Mouse (Mus musculus): ENCODE results near the gene Iqgap1. TPM values are rescaled to one million over a fixed set of nuclear protein-coding genes. Genes with fewer than 3 reads are reported as not detected.
A peak's percentile ranks its signal among the peaks of the same experiment; 100 is the strongest.

The Iqgap1 gene
- polyA plus RNA-seq, 1 experiment, result 2.2 TPM

DNA sequence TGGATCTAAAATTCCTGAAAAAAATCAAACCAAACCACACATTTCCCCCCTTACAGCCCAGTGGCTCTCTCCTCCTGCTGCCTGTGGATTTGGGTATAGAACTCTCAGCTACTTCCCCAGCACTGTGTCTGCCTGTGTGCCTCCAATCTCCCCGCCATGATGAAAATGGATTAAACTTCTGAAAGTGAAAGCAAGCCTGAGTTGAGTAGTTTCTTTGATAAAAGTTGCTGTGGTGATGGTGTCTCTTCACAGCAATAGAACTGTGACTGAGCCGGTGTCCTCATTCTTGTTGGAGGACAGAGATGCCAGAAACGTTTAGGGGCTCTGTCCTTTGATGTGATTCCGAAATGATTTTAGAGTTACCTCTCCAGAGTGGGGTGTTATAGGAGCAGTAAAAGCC lies 4.9 kb downstream of the Iqgap1 start:
- TF ChIP-seq GATA1 (IDR thresholded peaks at IDR 0.05; ENCODE audit: borderline replicate concordance, low read length), result no peak
- no peak for TF ChIP-seq FLI1 (IDR thresholded peaks at IDR 0.05; ENCODE audit: low read length)
- Histone ChIP-seq H3K36me3 (replicated peaks; ENCODE audit: low read length) (no peaks in the 10 kb centered on the region), H3K4me3 (replicated peaks) (no peak overlapping the region), H3K4me1 (peaks cover 17% of the 10 kb centered on the region), H3K9me3 (no peaks in the 10 kb centered on the region), H3K27me3 (replicated peaks) (peaks cover 29% of the 10 kb centered on the region)

DNA sequence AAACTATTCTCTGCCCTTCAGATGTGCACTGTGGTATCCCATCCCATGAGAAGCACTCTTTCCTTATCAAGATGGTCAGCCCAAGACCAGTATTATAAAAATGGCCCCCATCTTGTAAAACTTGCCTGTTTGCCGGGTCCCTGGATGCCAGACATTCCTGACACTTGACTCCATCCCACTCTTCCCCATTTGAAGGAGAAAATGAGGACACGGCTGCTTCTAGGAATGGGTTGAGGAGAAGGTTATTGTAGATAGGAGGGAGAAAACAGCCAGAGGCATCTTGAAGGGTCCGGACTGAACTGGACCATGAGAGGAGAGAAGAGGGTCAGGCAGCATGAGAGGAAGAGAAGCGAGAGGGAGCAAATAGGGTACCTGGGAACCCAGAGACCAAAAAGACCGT lies 9.1 kb downstream of the Iqgap1 start:
- H3K27me3 ChIP-seq (replicated peaks), result peaks cover 9% of the 10 kb centered on the region
- H3K4me1 ChIP-seq, result peaks cover 14% of the 10 kb centered on the region
- no peak overlapping the region for H3K4me3 ChIP-seq (replicated peaks)
- no peaks in the 10 kb centered on the region for H3K9me3 ChIP-seq
- no peaks in the 10 kb centered on the region for H3K36me3 ChIP-seq (replicated peaks; ENCODE audit: low read length)
- TF ChIP-seq FLI1 (IDR thresholded peaks at IDR 0.05; ENCODE audit: low read length), result no peak
- TF ChIP-seq GATA1 (IDR thresholded peaks at IDR 0.05; ENCODE audit: borderline replicate concordance, low read length), result no peak

DNA sequence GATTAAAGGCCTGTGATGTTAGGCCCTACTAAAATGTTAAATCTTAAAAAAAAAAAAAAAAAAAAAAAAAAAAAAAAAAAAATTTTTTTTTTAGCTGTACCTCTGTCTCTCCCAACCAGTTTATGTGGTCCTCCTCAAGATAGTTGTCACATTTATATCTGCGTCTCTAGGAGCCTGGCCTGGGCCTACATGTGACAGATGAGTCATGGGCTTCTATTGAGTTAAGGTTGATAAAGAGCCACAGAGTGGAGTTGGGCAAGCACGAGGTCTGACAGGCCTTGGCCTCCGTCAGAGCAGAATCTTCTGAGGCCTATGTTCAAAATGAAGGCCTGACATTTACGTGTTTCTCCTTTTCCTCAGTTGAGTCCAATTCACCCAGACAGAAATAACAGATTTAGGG lies 12.4 kb downstream of the Iqgap1 start:
- no peaks in the 10 kb centered on the region for H3K36me3 ChIP-seq (replicated peaks; ENCODE audit: low read length)
- no peak overlapping the region for H3K4me3 ChIP-seq (replicated peaks)
- TF ChIP-seq FLI1 (IDR thresholded peaks at IDR 0.05; ENCODE audit: low read length), result no peak
- TF ChIP-seq GATA1 (IDR thresholded peaks at IDR 0.05; ENCODE audit: borderline replicate concordance, low read length), result no peak
- peaks cover 11% of the 10 kb centered on the region for H3K27me3 ChIP-seq (replicated peaks)
- H3K4me1 ChIP-seq, result peaks cover 4% of the 10 kb centered on the region
- no peaks in the 10 kb centered on the region for H3K9me3 ChIP-seq

DNA sequence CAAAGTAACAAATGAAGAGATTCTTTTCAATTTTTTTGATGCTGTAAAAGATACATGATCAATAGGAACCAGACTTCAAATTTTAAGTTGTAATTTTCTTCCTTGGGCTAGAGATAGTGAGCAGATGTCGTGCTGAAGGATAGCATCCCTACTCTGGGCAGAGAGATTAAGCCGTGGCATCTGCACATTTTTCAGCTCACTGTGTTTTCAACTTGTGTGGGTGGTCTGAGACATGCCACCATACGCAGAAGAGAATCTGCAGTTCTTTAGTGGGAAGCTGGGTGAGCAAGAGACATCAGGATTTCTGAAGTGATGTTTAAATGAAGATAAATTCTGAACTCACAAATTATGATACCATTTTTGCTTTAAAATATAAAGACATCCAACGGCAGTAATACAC lies 19.4 kb downstream of the Iqgap1 start:
- peaks cover 8% of the 10 kb centered on the region for H3K27me3 ChIP-seq (replicated peaks)
- no peaks in the 10 kb centered on the region for H3K36me3 ChIP-seq (replicated peaks; ENCODE audit: low read length)
- peaks cover 26% of the 10 kb centered on the region for H3K4me1 ChIP-seq
- no peaks in the 10 kb centered on the region for H3K9me3 ChIP-seq
- no peak overlapping the region for H3K4me3 ChIP-seq (replicated peaks)
- TF ChIP-seq FLI1 (IDR thresholded peaks at IDR 0.05; ENCODE audit: low read length), result no peak
- no peak for TF ChIP-seq GATA1 (IDR thresholded peaks at IDR 0.05; ENCODE audit: borderline replicate concordance, low read length)

DNA sequence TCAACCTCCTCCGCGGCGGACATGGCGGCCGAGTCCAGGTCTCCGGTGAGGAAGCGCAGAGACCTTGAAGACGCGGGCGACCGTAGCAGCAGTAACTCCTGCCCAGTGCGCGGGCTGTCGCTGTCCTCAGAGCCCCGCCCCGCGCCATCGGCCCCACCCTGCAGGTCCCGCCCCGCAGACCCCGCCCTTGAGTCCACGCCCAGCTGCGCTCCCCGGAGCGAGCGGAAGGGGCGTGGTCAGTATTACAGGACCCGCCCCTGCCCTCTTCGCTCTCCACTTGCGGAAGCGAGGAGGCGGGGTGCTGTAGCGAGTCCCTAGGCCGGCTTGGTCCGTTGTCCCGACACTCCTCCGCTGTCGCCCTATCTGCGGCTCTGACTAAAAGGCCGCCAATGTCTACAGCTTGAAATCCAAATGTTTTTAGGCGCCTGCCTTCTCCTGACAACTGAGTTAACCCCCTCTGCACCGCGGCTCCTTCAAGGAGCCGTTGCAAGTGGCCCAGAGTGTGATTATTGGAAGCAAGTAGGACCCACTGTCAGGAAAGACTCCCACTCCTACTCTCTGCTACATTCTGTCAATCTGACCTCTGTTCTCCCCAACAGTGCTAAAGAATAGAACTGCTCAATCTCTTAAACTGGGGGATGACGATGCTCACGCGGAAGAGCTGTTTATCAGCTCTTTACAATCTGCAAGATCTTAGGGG lies 22.5 kb downstream of the Iqgap1 start:
- no peaks in the 10 kb centered on the region for H3K9me3 ChIP-seq
- peak overlapping the region; percentile 97 for H3K4me3 ChIP-seq (replicated peaks)
- peaks cover 30% of the 10 kb centered on the region for H3K4me1 ChIP-seq
- TF ChIP-seq GATA1 (IDR thresholded peaks at IDR 0.05; ENCODE audit: borderline replicate concordance, low read length), result no peak
- TF ChIP-seq FLI1 (IDR thresholded peaks at IDR 0.05; ENCODE audit: low read length), result 0 out of 2 replicates have a peak, but pooled peaks have one; percentile 7
- peaks cover 2% of the 10 kb centered on the region for H3K27me3 ChIP-seq (replicated peaks)
- peaks cover 22% of the 10 kb centered on the region for H3K36me3 ChIP-seq (replicated peaks; ENCODE audit: low read length)

DNA sequence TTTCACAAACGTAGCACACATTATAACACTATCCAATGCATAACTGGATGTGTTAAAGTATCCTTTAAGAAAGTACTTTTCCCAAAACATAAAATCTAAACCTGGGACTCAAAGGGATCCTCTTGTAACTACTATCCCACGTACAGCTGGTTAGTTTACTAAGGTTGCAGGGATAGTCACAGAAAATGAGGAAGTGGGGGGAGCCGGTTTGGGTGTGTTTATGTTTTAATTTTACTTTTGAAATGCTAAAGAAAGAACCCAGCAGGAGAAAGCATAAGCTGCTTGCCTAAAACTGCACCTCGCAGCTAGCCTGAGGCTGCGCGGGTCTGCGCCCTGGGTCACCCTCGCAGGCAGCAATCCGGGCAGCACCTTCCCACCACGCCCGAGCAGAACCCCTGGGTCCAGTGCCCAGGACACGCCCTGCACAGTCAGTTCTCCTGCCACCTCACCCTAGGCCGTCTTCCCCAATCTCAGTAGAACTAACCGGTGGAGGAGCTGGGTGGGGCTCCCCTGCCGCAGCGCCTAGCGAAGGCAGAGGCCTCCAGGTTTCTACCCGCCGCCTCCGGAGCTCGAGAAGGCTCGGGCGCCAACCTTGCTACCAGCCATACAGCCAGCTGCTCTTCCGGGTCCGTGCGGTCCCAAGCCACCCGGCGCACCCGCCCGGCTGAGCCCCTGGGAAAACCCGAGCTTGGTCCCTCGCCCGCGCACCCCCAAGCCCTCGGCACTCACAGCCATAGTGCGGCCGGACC lies 23.2 kb downstream of the Iqgap1 start:
- Histone ChIP-seq H3K36me3 (replicated peaks; ENCODE audit: low read length) (peaks cover 29% of the 10 kb centered on the region), H3K9me3 (no peaks in the 10 kb centered on the region), H3K4me3 (replicated peaks) (peak overlapping the region; percentile 97), H3K27me3 (replicated peaks) (no peaks in the 10 kb centered on the region), H3K4me1 (peaks cover 30% of the 10 kb centered on the region)
- TF ChIP-seq GATA1 (IDR thresholded peaks at IDR 0.05; ENCODE audit: borderline replicate concordance, low read length) (no peak), FLI1 (IDR thresholded peaks at IDR 0.05; ENCODE audit: low read length) (no peak)

DNA sequence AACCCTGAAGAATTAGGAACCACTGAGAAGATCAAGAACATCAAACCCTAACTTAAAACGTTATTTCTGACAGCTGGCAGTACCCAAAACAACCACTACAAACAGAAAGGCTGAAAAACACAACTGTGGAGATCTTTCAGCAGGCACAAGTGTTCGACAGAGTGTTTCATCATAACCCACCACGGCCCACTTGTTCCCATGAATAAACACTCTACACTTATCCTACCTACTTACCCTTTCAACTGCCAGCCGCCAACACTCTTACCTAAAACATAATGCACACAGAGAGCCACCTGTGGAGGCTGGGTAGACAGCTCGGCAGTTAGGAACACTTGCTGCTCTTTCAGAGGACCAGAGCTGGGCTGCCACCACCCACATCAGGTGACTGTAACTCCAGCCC lies 26.5 kb downstream of the Iqgap1 start:
- Histone ChIP-seq H3K9me3 (no peaks in the 10 kb centered on the region), H3K4me3 (replicated peaks) (no peak overlapping the region), H3K4me1 (peaks cover 23% of the 10 kb centered on the region), H3K36me3 (replicated peaks; ENCODE audit: low read length) (peaks cover 56% of the 10 kb centered on the region), H3K27me3 (replicated peaks) (no peaks in the 10 kb centered on the region)
- TF ChIP-seq FLI1 (IDR thresholded peaks at IDR 0.05; ENCODE audit: low read length), result no peak
- no peak for TF ChIP-seq GATA1 (IDR thresholded peaks at IDR 0.05; ENCODE audit: borderline replicate concordance, low read length)

DNA sequence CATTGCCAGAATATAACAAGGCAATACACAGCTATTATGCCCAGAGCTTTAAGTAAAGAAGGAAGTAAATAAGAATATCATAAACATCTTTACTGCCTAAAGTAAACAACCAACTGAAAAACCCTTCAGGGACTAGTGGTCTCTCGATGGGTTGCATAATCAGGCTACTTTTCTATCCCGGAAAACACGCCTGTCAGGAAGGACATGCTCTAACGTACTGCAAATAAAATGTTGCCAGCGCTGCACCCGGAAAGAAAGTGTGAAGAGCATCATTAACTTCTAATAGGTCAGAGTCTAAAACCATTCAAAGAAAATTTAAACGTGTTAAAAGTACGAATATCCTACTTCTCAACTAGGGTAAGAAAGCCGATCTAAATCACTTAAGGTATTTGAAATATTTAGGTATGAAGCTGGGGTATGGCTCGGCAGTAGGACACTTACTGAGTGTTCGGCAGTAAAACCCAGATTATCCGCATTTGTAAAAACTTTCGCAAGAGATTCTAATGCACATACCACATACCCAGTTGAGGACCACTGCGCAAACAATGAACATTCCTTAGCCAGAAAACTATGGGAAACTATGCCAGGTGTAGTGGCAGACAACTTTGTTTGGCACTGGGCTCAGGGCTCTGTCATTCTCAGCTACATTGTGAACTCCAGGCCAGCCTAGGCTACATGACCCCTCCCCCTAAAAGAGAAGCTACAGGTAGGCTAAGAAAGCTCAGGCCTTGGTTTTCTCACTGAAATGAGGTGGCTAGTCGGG lies 28.8 kb downstream of the Iqgap1 start:
- Histone ChIP-seq H3K27me3 (replicated peaks) (no peaks in the 10 kb centered on the region), H3K36me3 (replicated peaks; ENCODE audit: low read length) (peaks cover 65% of the 10 kb centered on the region), H3K4me1 (peaks cover 9% of the 10 kb centered on the region), H3K9me3 (no peaks in the 10 kb centered on the region), H3K4me3 (replicated peaks) (no peak overlapping the region)
- TF ChIP-seq GATA1 (IDR thresholded peaks at IDR 0.05; ENCODE audit: borderline replicate concordance, low read length) (no peak), FLI1 (IDR thresholded peaks at IDR 0.05; ENCODE audit: low read length) (no peak)

DNA sequence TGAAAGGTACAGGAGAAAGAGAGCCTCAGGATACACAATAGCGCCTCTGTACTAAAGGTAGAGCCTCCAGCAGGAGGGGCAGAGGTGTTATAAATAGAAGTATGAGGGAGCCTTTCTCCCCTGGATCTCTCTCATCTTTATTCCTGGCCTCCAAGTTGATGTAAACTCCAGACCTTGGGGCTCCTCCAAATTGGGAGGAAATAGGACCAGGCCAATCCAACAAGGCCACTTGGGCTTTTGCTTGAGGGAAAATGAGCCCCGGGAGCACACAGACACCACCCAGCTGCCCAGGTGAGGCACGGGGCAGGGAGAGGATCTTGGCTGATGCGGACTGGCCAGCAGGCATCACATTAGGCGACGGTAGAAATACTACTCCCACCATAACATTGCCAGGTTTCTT lies 29.5 kb downstream of the Iqgap1 start:
- Histone ChIP-seq H3K4me3 (replicated peaks) (no peak overlapping the region), H3K9me3 (no peaks in the 10 kb centered on the region), H3K27me3 (replicated peaks) (no peaks in the 10 kb centered on the region), H3K36me3 (replicated peaks; ENCODE audit: low read length) (peaks cover 65% of the 10 kb centered on the region), H3K4me1 (peaks cover 8% of the 10 kb centered on the region; the same call in 1 of the 2 replicates)
- TF ChIP-seq GATA1 (IDR thresholded peaks at IDR 0.05; ENCODE audit: borderline replicate concordance, low read length) (no peak), FLI1 (IDR thresholded peaks at IDR 0.05; ENCODE audit: low read length) (no peak)
